Mouse (Mus musculus) MEL (cell line): Measurements from ENCODE around the gene Naa35. TPM values are rescaled to one million over a fixed set of nuclear protein-coding genes. Genes with fewer than 3 reads are reported as not detected.

Experiments used
- DNase-seq: peaks from one replicate; pipeline ENCODE4 v3.0.0; 2011; ENCODE audit warnings: low read depth, low spot score
- H3K27ac ChIP-seq: 2 replicates; pipeline ENCODE4 v1.5.1; 2012; ENCODE audit warnings: low read depth, mild to moderate bottlenecking, control low read depth, low read length, moderate library complexity; ENCODE audit not compliant: control insufficient read depth
- H3K27me3 ChIP-seq, 2 experiments: fragments of 150-350 bp in 1 of 2; sonication (generic) in 1 of 2; 2 replicates each; pipeline ENCODE4 v1.6.1; 2012; ENCODE audit warnings: low read length in 2 of 2, mild to moderate bottlenecking in 2 of 2, improper control_type of control experiment in 1 of 2, moderate library complexity in 1 of 2; ENCODE audit not compliant: insufficient read depth in 2 of 2, control insufficient read depth in 1 of 2
- H3K36me3 ChIP-seq, 2 experiments: 2 replicates each; pipeline ENCODE4 v1.6.1; 2012 to 2014; ENCODE audit warnings: low read length in 2 of 2, improper control_type of control experiment in 1 of 2, inconsistent platforms in 1 of 2, mild to moderate bottlenecking in 1 of 2; ENCODE audit not compliant: insufficient read depth in 2 of 2, control insufficient read depth in 1 of 2
- H3K4me1 ChIP-seq, 2 experiments: fragments of 150-350 bp in 1 of 2; sonication (generic) in 1 of 2; 2 replicates each; pipeline ENCODE4 v1.6.1; 2012; ENCODE audit warnings: low read length in 2 of 2, improper control_type of control experiment in 1 of 2, mild to moderate bottlenecking in 1 of 2; ENCODE audit not compliant: insufficient read depth in 2 of 2, control insufficient read depth in 1 of 2
- H3K4me3 ChIP-seq, 2 experiments: fragments of 150-350 bp in 1 of 2; sonication (generic) in 1 of 2; 2 replicates each; pipeline ENCODE4 v1.5.1; 2012; ENCODE audit warnings: low read depth in 2 of 2, low read length in 2 of 2, mild to moderate bottlenecking in 2 of 2, moderate library complexity in 2 of 2, control low read depth in 1 of 2, improper control_type of control experiment in 1 of 2; ENCODE audit not compliant: control insufficient read depth in 1 of 2, insufficient read depth in 1 of 2
- H3K79me2 ChIP-seq: 2 replicates; pipeline ENCODE4 v1.6.1; 2012; ENCODE audit warnings: mild to moderate bottlenecking, low read length, moderate library complexity; ENCODE audit not compliant: control insufficient read depth, poor library complexity, insufficient read depth
- H3K9ac ChIP-seq: 2 replicates; pipeline ENCODE4 v1.6.1; 2012; ENCODE audit warnings: low read depth, mild to moderate bottlenecking, control low read depth, low read length, moderate library complexity; ENCODE audit not compliant: control insufficient read depth, poor library complexity, severe bottlenecking
- H3K9me3 ChIP-seq: fragments of 150-350 bp; sonication (generic); replicated peaks from 2 replicates; pipeline ENCODE4 v1.6.1; 2012; ENCODE audit warnings: mild to moderate bottlenecking, low read length, improper control_type of control experiment, moderate library complexity; ENCODE audit not compliant: insufficient read depth
- BHLHE40 ChIP-seq: IDR thresholded peaks from 2 replicates; pipeline ENCODE4 v1.6.1; 2012; ENCODE audit warnings: low read depth, mild to moderate bottlenecking, inconsistent platforms, low read length, improper control_type of control experiment, borderline replicate concordance
- CHD1 ChIP-seq: IDR thresholded peaks from 2 replicates; pipeline ENCODE4 v1.6.1; 2012; ENCODE audit warnings: low read depth, mild to moderate bottlenecking, inconsistent platforms, low read length, improper control_type of control experiment
- CHD2 ChIP-seq: IDR thresholded peaks from 2 replicates; pipeline ENCODE4 v1.6.1; 2011; ENCODE audit warnings: low read length, improper control_type of control experiment
- E2F4 ChIP-seq: IDR thresholded peaks from 2 replicates; pipeline ENCODE4 v1.6.1; 2011; ENCODE audit warnings: low read depth, low read length, improper control_type of control experiment, borderline replicate concordance
- EP300 ChIP-seq, 2 experiments: IDR thresholded peaks; 2 replicates each; pipeline ENCODE4 v1.6.1; 2011; ENCODE audit warnings: improper control_type of control experiment in 2 of 2, low read length in 2 of 2, low read depth in 1 of 2, mild to moderate bottlenecking in 1 of 2
- ETS1 ChIP-seq: IDR thresholded peaks from 2 replicates; pipeline ENCODE4 v1.6.1; 2012; ENCODE audit warnings: low read depth, mild to moderate bottlenecking, inconsistent platforms, low read length, improper control_type of control experiment, moderate library complexity
- GATA1 ChIP-seq: IDR thresholded peaks from 2 replicates; pipeline ENCODE4 v1.6.1; 2011; ENCODE audit warnings: low read depth, low read length, improper control_type of control experiment
- JUND ChIP-seq: IDR thresholded peaks from 2 replicates; pipeline ENCODE4 v1.6.1; 2011; ENCODE audit warnings: low read depth, mild to moderate bottlenecking, improper control_type of control experiment, low read length
- MAFK ChIP-seq: IDR thresholded peaks from 2 replicates; pipeline ENCODE4 v1.6.1; 2011; ENCODE audit warnings: low read depth, mild to moderate bottlenecking, low read length, improper control_type of control experiment, borderline replicate concordance
- MAX ChIP-seq: IDR thresholded peaks from 2 replicates; pipeline ENCODE4 v1.6.1; 2011; ENCODE audit warnings: low read length, improper control_type of control experiment
- MAZ ChIP-seq: IDR thresholded peaks from 2 replicates; pipeline ENCODE4 v1.6.1; 2012; ENCODE audit warnings: low read depth, mild to moderate bottlenecking, inconsistent platforms, low read length, improper control_type of control experiment
- MEF2A ChIP-seq: IDR thresholded peaks from 2 replicates; pipeline ENCODE4 v1.6.1; 2014; ENCODE audit warnings: low read depth, mild to moderate bottlenecking, inconsistent platforms, low read length, improper control_type of control experiment; ENCODE audit not compliant: poor library complexity, insufficient replicate concordance, severe bottlenecking; ENCODE audit errors: extremely low read depth
- MYB ChIP-seq: IDR thresholded peaks from 2 replicates; pipeline ENCODE4 v1.6.1; 2011; ENCODE audit warnings: mild to moderate bottlenecking, low read depth, low read length, improper control_type of control experiment
- NELFE ChIP-seq: IDR thresholded peaks from 2 replicates; pipeline ENCODE4 v1.6.1; 2011; ENCODE audit warnings: low read depth, low read length, improper control_type of control experiment
- POLR2AphosphoS5 ChIP-seq: IDR thresholded peaks from 2 replicates; pipeline ENCODE4 v1.6.1; 2012; ENCODE audit warnings: low read depth, borderline replicate concordance, mild to moderate bottlenecking, inconsistent platforms, low read length, moderate library complexity, mixed read lengths
- RAD21 ChIP-seq: IDR thresholded peaks from 2 replicates; pipeline ENCODE4 v1.6.1; 2011; ENCODE audit warnings: mild to moderate bottlenecking, low read depth, low read length, improper control_type of control experiment
- TBP ChIP-seq: IDR thresholded peaks from 2 replicates; pipeline ENCODE4 v1.8.0; 2011; ENCODE audit warnings: low read depth, low read length, improper control_type of control experiment
- UBTF ChIP-seq: IDR thresholded peaks from 2 replicates; pipeline ENCODE4 v1.6.1; 2012; ENCODE audit warnings: low read depth, mild to moderate bottlenecking, inconsistent platforms, low read length, improper control_type of control experiment, moderate library complexity, borderline replicate concordance; ENCODE audit not compliant: insufficient read depth
- ZKSCAN1 ChIP-seq: IDR thresholded peaks from 2 replicates; pipeline ENCODE4 v1.6.1; 2012; ENCODE audit warnings: low read depth, mild to moderate bottlenecking, inconsistent platforms, low read length, improper control_type of control experiment, moderate library complexity
- ZMIZ1 ChIP-seq: IDR thresholded peaks from 2 replicates; pipeline ENCODE4 v1.6.1; 2012; ENCODE audit warnings: low read depth, mild to moderate bottlenecking, inconsistent platforms, low read length, improper control_type of control experiment, moderate library complexity
- ZNF384 ChIP-seq: IDR thresholded peaks from 2 replicates; pipeline ENCODE4 v1.6.1; 2012; ENCODE audit warnings: low read depth, mild to moderate bottlenecking, inconsistent platforms, low read length, improper control_type of control experiment
- polyA plus RNA-seq, 2 experiments: library from polyadenylated mRNA; stranded (reverse) in 1 of 2; unstranded in 1 of 2; fragments of >175 nt in 1 of 2; fragments of >200 nt in 1 of 2; gene quantifications; 2 replicates each; pipeline versions ENCODE4 v1.2.1 to v1.2.4; 2012; ENCODE audit warnings: low replicate concordance in 2 of 2, low read depth in 1 of 2; ENCODE audit not compliant: insufficient read length in 2 of 2, insufficient read depth in 1 of 2, missing spikeins in 1 of 2
- total RNA-seq: library from RNA; depleted of rRNA; stranded (reverse); fragments of 300-350 nt; gene quantifications from 2 replicates; pipeline ENCODE4 v1.2.3, GENCODE M21; 2012

Naa35 gene
- total and polyA plus RNA-seq, 3 experiments = 19.5 to 44.4 TPM; not detected in 1

DNA sequence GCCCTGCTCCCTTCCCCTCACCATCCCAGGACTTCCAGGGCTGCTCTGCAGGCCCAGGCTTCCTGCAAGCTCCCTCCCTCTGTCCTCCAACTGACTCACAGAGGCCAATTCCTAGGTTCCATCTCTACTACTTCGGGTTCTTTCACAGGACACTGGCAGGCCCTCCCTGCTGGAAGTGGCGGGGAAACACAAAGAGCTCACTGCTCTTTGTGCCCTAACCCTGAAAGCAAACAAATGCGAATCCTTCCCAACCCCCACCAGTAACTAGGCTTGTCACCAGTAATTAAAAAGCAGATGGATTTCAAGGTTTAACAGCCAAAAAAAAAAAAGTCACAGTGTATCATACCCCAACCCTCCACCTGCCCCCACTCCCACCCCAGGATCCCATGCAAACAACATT lies 89.2 kb downstream of the Naa35 start:
- TF ChIP-seq ZKSCAN1 (no peak), ETS1 (no peak), MEF2A (no peak), GATA1 (no peak), MAFK (no peak), TBP (no peak), ZMIZ1 (no peak), EP300 (IDR thresholded peaks at IDR 0.05; ENCODE audit: low read depth in 1 of 2, low read length in 2 of 2) (no peak), MYB (no peak), MAZ (no peak), POLR2AphosphoS5 (no peak), JUND (no peak)
- H3K36me3 ChIP-seq = peaks cover 0 to 18% of the 10 kb centered on the region in 2 experiments; a peak in 2 of 4 replicates

DNA sequence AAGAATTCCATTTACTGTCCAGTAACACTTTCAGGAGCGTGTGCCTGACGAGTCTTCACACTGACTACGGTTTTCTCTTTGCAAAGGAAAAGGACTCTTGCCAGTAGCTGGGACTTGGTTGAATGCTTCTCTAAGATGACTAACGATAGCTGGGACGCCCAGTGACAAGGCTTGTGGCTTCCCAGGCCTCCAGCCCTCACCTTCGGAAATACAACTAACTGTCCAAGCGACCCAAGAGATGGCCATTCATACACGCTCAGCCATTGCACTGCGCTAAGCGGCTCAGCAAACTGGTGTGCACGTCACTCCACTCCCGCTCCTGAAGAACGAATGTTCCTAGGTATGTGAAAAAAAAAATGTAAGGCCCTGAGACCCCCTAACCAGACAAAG lies 89.7 kb downstream of the Naa35 start:
- H3K27me3 ChIP-seq = no peaks in the 10 kb centered on the region
- TF ChIP-seq ZNF384 = no peak
- no peak for TF ChIP-seq CHD1
- no peak for TF ChIP-seq GATA1
- TF ChIP-seq RAD21 = no peak
- TF ChIP-seq E2F4 = no peak
- no peak for TF ChIP-seq CHD2
- no peak for TF ChIP-seq UBTF
- no peak for TF ChIP-seq ZMIZ1
- TF ChIP-seq BHLHE40 = no peak
- TF ChIP-seq MAX = peak; percentile 17; the same call in 1 of the 2 replicates
- TF ChIP-seq MYB = 0 out of 2 replicates have a peak, but pooled peaks have one; percentile 7
- no peak for TF ChIP-seq TBP
- TF ChIP-seq NELFE = 0 out of 2 replicates have a peak, but pooled peaks have one; percentile 21
- peak overlapping the region; percentile 79 to 99 for H3K4me3 ChIP-seq
- H3K36me3 ChIP-seq = peaks cover 0 to 18% of the 10 kb centered on the region in 2 experiments; a peak in 2 of 4 replicates
- H3K9me3 ChIP-seq = no peaks in the 10 kb centered on the region
- H3K79me2 ChIP-seq = peaks cover 21% of the 10 kb centered on the region
- H3K4me1 ChIP-seq = peaks cover 12 to 28% of the 10 kb centered on the region in 2 experiments
- no peak for DNase-seq
- H3K27ac ChIP-seq = peak overlapping the region; percentile 45
- H3K9ac ChIP-seq = peak overlapping the region; percentile 76

More for the DNA sequence above, 89.2 kb downstream of the Naa35 start:
- Histone ChIP-seq H3K9me3 (no peaks in the 10 kb centered on the region), H3K4me3 (peak overlapping the region; percentile 42 to 99), H3K9ac (peak overlapping the region; percentile 76), H3K79me2 (peaks cover 21% of the 10 kb centered on the region), H3K4me1 (peaks cover 12 to 30% of the 10 kb centered on the region in 2 experiments), H3K27me3 (no peaks in the 10 kb centered on the region), H3K27ac (no peak overlapping the region)
- peak; percentile 45 for DNase-seq
